Mouse (Mus musculus): ENCODE results near the gene Asb16. TPM values are rescaled to one million over a fixed set of nuclear protein-coding genes. Genes with fewer than 3 reads are reported as not detected.
"Not testable (repeated sequence)": the region's sequence is repeated elsewhere in the genome, so short reads cannot be mapped to it uniquely, and the experiment has no call there.

Asb16 gene
- total RNA-seq, 4 experiments from 2014 or later = 1.3 to 1.6 (median 1.5) TPM

- no peak for DNase-seq (ENCODE audit: low spot score)
These were observed 26.7 kb upstream of the Asb16 start for GRCm38 (mm10) chr11:102241874-102242273.

- DNase-seq (ENCODE audit: low spot score) = peak; percentile 55
These were observed 23.6 kb upstream of the Asb16 start for GRCm38 (mm10) chr11:102244926-102245449.

GRCm38 (mm10) chr11:102245581-102246272, 22.8 kb upstream of the Asb16 start:
- no peak for DNase-seq (ENCODE audit: low spot score)

GRCm38 (mm10) chr11:102246273-102246635, 22.3 kb upstream of the Asb16 start:
- no peak for DNase-seq (ENCODE audit: low spot score)

- DNase-seq (ENCODE audit: low spot score) = no peak
These were observed 21.7 kb upstream of the Asb16 start for GRCm38 (mm10) chr11:102246871-102247270.

- peak; percentile 94 for DNase-seq (ENCODE audit: low spot score)
These were observed 19.8 kb upstream of the Asb16 start, which contains the start of gene BC030867 for GRCm38 (mm10) chr11:102248630-102249230. Gene BC030867 (plus strand): TSS chr11:102248882.

- no peak for DNase-seq (ENCODE audit: low spot score)
These were observed 19.0 kb upstream of the Asb16 start for GRCm38 (mm10) chr11:102249351-102250090.

GRCm38 (mm10) chr11:102257514-102257913, 11.0 kb upstream of the Asb16 start:
- no peak for DNase-seq (ENCODE audit: low spot score)

- no peak for DNase-seq (ENCODE audit: low spot score)
These were observed 10.4 kb upstream of the Asb16 start for GRCm38 (mm10) chr11:102258095-102258494.

- DNase-seq (ENCODE audit: low spot score) = no peak
These were observed 10.0 kb upstream of the Asb16 start for GRCm38 (mm10) chr11:102258521-102258920.

- no peak for DNase-seq (ENCODE audit: low spot score)
These were observed 5.3 kb upstream of the Asb16 start for GRCm38 (mm10) chr11:102263211-102263610.

- no peak for DNase-seq (ENCODE audit: low spot score)
These were observed 2.7 kb upstream of the Asb16 start for GRCm38 (mm10) chr11:102265816-102266215.

GRCm38 (mm10) chr11:102266631-102267355, 1.8 kb upstream of the Asb16 start:
- DNase-seq (ENCODE audit: low spot score) = no peak

GRCm38 (mm10) chr11:102267480-102267879, 1.1 kb upstream of the Asb16 start:
- peak; percentile 78 for DNase-seq (ENCODE audit: low spot score)

- no peak for DNase-seq (ENCODE audit: low spot score)
These were observed 7.9 kb downstream of the Asb16 start for GRCm38 (mm10) chr11:102276411-102276915.

- DNase-seq (ENCODE audit: low spot score) = no peak
These were observed 9.2 kb downstream of the Asb16 start for GRCm38 (mm10) chr11:102277754-102278153.

- DNase-seq (ENCODE audit: low spot score) = no peak
These were observed 11.1 kb downstream of the Asb16 start for GRCm38 (mm10) chr11:102279595-102279994.

GRCm38 (mm10) chr11:102280267-102280666, 11.7 kb downstream of the Asb16 start:
- DNase-seq (ENCODE audit: low spot score) = not testable (repeated sequence)

- DNase-seq (ENCODE audit: low spot score) = no peak
These were observed 15.4 kb downstream of the Asb16 start for GRCm38 (mm10) chr11:102283922-102284321.

GRCm38 (mm10) chr11:102284501-102285094, 16.1 kb downstream of the Asb16 start, which contains the start of gene Tmub2:
Gene Tmub2 (plus strand): TSS chr11:102284931.
- DNase-seq (ENCODE audit: low spot score) = peak; percentile 96
